Mouse (Mus musculus) adrenal gland, adult 18-20 months (tissue): ENCODE measurements around the gene B4galt4. TPM values are rescaled to one million over a fixed set of nuclear protein-coding genes. Genes with fewer than 3 reads are reported as not detected.
"Not testable (repeated sequence)": the region's sequence is repeated elsewhere in the genome, so short reads cannot be mapped to it uniquely, and the experiment has no call there.

ENCODE experiments used
- DNase-seq, 2 experiments: peaks; one replicate each; pipeline ENCODE4 v3.0.0; 2021 to 2022; ENCODE audit warnings: low spot score in 2 of 2
- total RNA-seq, 2 experiments: library from RNA; stranded (reverse); gene quantifications; 1 replicate in 1 of 2; 2 replicates in 1 of 2; pipeline ENCODE4 v1.2.3; 2021

B4galt4 gene
- total RNA-seq, 2 experiments from 2014 or later = 8.3 to 8.7 TPM

DNA sequence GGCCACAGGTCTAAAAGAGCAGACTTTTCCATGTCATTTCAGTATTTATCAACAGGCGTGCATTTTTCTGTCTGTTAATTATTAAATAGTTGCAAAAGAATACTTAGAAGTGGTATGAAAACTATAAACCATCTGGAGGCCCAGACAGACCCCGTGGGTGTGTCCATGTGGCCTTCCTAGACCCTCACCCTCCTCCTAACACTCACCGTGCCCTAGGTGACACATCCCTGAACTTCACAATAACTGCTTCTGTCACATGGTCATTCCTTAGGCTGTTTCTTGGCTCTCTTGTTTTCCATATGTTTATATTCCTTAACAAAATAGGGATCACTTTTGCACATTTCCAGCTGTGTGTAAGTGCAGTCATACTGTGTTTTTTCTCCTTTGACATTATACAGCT is 24.6 kb downstream of the B4galt4 start:
- no peak for DNase-seq

DNA sequence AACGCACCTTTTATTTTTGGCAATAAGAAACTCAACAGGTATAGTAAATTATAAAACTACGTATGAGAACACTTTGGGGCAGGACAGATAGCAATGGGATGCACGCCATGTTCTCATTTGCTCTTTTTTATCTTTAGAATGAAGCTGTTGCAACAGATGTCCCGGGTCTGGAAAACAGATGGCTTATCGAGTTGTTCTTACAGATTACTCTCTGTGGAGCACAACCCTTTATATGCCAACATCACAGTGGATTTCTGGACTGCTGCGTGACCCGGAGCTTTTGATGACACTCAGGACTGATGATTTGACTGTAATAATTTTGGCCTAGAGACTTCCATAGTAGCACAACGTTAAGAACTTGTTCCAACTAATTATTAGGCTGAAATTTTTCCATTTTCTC is 25.7 kb downstream of the B4galt4 start:
- DNase-seq = no peak

DNA sequence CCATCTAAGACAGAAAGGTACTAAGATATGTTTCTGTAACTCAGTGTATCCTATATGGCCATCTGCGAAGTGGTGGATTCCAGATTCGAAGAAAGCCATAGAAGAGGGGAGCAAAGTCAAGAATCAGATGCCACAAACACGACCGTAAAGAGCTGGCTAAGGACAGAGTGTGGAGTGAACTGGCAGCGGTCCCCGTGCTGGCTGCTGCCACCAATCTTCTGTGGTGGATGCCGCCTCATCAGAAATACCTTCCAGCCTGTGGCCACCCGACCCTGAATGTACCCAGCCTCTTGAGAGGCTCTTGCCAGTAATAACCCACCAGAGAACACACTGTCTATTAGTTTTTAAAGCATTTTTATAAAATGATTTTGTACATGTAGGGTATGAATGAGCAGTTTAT is 26.3 kb downstream of the B4galt4 start:
- DNase-seq = no peak

DNA sequence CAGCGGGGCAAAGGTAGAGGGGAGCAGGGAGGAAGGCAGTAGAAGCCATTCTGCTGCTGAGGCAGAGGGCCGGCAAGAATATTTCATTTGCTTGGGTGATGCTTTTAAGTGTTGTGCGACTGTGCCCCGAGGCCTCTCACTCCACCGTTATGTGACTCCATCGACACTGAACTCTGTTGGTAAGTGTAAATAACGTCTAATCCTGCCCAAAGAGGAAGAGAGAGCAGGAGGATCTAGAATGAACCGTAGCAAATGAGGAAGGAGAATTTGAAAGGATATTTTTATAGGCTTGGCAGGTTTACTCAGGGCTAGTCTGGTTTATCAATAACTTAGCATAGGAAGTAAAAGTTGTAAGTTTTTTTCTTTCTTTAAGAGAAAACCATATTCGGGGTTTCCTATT is 27.5 kb downstream of the B4galt4 start:
- DNase-seq = no peak

DNA sequence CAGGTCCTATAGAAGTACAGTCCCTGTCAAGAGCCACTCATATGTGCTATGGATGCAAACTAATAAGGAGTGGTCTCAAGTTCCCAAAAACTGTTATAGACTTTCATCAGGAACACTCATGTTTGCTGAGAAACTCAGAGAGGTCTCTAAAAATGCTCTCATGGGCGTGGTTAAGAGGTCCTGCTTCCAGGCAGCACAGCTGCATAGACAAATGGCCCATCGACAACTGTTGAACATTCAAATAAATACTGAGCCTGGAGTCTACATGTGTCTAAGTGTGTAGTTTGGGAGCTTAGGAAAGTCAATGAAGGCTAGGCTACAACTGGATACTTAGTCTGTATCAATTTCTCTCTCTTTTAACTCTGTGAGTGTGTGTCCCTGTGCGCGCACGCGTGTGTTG is 29.1 kb downstream of the B4galt4 start:
- no peak for DNase-seq

DNA sequence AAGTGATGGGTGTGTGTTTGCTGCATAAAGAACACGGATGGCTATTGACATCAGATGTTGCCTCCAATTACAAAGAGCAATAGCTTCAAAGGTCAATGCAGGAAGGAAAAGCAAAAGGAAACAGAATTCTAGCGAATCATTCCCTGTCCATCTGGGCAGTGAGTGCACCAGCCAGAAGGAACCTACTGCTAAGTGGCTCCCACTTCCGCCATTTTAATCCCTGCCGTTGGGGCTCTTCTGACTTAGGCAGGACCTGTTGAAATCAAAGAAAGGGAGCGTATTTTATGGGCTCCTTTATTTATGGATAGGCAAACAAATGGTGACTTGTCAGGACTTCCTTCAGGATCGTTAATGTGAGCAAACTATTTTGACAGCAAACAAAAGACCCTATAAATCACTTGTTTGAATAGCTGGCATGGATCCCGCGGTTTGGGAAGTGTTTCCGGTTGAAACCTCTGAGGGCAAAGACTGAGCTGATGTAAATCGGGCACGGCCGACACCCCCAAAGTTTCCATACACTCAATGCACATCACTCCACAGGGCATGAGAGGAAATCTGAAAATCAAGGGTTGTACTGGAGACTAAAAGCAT is 30.9 kb downstream of the B4galt4 start:
- no peak for DNase-seq

DNA sequence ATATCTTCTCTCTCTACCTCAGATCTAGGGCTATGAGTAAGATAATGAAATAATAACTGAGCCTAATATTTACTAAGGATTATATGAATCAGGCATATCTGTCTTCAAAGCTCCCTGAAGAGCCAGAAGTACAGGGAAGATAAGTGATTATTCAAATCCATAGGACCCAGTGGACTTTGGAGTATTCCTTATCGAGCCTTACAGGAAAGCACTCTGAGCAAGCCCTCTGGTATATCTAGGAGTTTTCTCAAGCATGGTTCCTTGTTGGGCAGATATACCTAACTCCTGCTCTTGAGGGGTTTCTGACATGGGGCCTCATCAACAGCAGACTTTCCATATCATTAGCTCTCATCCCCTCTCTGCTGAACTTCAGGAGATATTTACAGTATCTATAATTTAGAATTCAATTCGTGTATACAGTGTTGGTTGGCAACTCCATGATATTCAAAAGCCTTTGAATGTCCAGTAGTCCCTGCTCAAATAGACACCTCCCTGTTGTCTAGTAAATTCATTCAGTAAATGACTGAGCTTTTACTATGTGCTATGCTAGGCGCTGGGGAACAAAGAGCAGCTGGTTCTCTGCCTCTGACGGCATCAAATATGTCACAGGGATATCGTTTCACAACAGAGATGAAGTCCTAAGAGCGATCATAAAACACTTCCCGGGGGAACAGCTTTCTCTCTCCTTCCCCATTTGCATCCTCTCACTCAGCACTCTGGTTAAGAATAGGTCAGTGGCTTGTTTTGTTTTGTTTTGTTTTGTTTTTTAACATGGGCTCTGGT is 33.1 kb downstream of the B4galt4 start:
- DNase-seq = no peak

DNA sequence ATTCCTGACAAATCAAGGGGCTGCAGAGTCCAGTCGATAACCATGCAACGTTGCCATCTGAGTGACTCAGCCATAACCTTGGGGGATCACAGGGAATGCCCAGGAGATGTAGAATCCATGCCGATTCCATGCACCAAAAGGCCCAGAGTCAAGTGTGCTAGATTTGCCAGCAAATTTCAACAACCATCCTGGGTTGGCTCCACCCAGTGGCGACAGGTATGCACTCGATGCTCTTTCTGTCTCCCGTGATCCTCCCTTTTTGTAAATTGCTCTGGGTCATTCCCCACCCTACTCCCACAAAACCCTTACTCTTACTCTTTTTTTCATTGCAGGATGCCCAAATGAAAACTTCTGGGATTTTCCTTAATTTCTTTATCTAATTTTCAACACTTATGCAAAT is 34.3 kb downstream of the B4galt4 start:
- no peak for DNase-seq

DNA sequence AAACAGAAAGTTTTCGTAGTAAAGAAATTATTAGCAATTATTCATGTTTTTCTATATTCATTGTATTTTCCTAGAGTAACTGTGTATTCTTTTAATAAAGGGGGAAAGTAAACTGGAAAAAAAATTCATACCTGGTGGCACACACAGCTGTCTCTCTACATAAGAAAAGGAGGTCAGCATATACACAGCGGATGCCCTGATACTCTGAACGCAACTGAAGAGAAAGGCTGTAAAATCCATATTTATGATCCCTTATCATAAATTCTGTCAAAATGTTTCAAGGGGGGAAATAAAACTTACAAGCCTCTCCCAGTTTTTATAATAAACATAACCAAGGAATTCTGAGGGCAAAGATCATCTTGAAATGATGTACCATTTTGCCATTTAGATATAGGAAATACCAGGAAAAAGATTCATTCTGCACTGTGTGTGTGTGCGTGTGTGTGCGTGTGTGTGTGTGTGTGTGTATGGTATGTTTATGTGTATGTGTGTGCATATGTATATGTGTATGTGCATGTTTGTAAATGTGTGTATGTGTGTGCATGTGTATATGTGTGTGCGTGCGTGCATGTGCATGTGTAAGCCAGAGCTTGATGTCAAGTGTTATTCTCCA is 39.0 kb downstream of the B4galt4 start:
- DNase-seq = no peak

DNA sequence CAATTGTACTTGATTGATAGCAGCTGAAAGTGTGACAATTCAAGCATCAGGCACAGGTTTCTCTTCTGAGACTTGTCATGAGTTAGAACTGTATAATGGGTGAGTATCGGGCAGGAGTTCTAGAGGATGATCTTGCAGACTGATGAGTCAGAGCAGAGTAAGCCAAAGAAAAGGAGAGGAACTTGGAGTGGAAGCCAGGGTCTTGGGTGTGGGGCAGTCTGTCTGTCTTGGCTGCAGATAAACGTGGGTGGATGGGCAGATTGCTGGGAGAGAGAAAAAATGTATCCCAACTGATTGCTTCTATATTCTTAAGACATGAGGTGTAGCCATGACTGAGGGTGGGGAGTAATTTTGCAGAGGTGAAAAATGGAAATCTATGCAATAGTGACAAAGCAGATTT is 39.9 kb downstream of the B4galt4 start:
- no peak for DNase-seq

DNA sequence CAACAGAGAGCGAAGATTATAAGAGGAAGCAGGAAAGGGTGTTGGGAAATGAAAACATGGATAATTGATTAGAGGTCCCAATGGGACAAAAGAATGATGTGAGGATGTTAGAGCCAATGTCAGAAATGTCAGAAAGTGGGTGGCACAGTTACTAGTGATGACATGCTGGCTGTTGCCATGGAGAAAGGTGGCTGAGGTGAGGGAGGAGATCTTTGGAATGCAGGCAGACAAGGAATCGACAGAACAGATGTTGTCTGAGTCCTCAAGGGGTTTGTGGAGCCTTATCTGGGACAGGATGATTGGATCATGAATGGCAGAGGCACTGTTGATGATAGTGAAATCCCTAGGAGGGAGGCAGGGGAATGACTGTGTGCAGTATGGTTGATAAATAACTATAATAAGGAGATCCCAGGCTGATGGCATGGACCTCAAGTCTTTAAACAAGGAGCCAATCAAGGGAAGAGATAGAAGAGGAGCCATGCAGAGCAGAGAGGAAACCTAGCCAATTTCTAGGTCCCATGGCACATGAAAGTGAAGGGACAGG is 40.5 kb downstream of the B4galt4 start:
- no peak for DNase-seq

DNA sequence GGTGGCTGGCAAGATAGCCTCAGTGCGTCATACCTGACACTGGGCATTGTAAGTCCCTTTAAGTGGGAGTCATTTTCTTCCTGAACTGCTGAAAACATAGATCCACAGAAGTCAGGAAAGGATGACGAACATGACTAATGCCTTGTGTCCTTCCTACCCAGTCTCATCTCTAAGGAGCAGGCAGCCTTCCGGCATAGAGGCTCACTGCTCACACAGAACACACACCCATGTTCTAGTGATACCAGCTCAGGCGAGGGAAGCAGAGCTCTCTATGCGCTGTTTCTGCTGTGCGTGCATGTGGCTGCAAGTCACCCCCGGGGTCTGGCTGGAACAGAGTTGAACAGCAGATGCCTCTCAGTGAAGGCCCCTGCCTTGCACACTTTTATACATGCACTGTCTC is 43.2 kb downstream of the B4galt4 start:
- DNase-seq = no peak

DNA sequence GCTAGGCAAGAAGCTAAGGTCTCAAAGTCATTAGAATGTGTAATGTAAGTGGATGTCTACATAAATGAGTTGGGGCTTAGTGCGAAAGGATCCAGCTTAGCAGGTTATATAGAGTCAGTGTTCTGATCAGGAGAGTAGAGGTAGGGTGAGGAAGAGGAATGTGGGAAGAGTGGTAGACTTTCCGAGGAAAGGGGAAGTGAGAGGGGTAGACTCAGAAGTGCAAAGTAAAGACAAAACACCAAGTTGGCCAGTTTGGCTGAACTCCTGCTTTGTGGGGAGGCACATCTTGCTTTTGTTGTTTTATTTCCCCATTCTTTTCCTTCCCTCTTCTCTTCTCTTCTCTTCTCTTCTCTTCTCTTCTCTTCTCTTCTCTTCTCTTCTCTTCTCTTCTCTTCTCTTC is 47.0 kb downstream of the B4galt4 start:
- no peak for DNase-seq

DNA sequence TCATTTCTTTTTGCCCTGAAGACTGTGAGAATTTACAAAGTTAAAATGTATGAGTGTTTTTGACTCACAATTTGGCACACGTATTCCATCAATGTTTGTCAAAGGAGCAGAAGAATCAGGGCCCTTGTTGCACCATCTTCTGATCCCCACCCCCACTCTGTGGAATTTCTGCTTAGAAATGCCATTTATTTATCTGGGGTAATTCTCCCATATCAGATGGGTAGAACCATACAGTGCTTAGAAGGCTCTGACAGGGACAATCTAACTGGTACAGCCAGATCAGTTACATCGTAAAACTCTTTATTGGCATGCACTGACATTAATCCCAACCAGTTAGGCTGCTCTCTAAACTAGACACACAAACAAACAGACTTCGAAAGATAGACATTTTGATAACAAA is 47.9 kb downstream of the B4galt4 start:
- DNase-seq = no peak

DNA sequence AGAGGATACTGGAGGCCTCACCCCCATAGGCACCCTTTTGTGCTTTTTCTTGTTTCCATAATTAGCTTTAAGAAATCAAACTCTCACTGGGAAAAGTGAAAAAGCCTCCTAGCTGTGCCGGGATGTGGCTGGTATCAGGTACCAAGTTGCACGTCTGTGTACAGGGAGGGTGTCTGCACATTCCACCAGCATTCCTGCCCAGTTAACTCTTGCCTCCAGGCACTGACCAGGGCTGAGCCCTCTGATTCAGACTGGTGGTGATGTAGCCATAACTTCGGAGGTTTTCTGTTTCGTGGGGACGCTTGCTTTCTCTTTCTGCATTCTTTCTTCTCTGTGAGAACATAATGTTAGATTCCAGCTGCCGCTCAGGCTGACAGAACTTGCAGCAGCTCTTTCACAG is 51.1 kb downstream of the B4galt4 start:
- DNase-seq = no peak

DNA sequence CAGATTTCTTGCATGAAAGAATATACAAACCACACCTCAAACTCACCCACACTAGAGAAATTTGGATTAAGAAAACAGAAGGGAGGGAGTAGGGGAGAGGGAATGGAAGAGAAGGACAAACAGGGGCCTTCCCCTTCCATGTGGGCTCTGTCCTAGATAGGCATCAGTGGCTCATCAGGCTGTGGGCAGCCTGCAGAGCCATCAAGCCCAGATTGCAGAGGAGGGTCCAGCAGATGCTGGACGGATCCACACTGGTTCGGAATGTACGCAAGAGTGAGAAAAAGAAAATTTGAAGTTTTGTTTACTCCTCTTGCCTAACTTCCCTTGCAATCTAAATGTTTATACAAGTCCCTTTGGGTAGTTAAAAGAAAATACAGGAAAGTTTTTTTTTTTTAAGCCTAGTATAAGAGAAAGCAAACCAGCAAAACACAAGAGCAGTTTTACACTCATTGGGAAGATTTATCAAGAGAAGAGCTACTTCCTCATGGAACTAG is 56.9 kb downstream of the B4galt4 start:
- DNase-seq = no peak

DNA sequence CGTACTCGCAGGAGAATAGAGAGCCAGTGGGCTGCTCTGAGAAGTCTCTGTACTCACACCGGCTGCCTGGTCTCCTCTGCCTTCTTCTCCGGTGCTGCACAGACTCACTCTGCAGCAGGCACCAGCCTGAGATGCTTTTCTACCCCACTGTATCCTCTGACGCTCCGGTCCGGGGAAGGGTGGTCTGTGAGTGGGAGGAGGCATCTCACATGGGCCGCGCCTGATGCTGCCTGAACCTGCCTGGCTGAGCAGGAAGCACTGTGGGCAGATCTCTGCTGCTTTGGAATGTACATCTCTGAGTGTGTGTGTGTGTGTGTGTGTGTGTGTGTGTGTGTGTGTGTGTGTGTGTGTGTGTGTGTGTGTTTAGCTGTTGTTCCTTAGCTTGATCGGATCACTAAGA is 58.0 kb downstream of the B4galt4 start, which contains the start of gene Upk1b:
Upk1b (minus strand) TSS at position 238 of the 400 bp plus-strand sequence.
- DNase-seq = no peak

DNA sequence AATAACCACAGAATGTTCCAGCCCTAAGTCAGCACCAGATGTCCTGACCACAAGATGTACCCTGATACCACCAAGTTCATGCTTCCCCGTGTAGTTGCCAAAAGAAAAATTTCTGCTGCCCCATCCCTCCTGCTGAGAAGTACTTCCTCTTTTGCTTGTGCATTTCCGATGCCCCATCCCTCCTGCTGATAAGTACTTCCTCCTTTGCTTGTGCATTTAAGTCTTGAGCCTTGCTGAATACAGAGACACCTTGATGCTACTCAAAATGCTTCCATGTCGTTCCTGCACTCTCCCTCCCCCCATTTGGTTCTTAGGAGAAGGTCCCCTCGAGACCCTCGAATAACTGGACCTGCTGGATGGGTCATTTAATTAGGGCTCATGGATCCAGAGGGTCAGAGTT is 65.7 kb downstream of the B4galt4 start:
- DNase-seq = not testable (repeated sequence)

DNA sequence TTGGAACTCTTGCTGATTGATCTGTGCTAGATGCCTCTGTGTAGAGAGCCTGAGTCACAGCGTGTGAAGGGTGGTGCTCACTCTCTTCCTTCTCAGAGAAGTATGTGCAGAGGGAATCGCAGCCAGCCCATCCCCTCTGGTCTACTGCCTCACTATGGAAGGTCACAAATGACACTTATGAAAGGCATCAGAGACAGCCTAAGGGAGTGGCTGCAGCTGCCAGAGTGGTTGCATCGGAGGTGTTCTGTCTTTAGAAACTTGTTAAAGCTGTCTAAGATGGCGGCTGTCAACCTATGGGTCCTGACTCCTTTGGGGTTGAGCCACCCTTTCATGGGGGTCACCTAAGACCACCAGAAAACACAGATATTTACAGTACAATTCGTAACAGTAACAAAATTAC is 68.1 kb downstream of the B4galt4 start:
- no peak for DNase-seq

DNA sequence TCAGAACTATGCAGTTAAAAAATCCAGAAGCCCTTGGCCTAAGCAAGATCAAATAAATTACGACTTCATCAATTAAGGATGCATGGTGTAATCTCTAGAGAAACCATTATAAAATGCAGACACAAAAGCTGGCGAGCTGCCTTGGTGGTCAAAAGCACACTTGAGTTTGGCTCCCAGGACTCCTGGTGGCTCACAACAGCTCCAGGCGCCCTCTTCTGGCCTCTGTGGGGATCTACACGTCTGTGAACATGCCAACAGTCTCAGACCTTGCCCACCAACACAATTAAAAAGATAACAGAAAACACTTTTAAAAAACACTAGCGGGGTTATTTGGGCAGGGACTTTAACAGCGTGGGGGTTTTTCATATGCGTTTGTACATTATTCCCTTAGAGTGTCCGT is 70.5 kb downstream of the B4galt4 start:
- peak; percentile 45 to 63 for DNase-seq
